Mouse (Mus musculus) liver, embryonic 14.5 days (tissue): ENCODE measurements at regions not wholly inside any gene's neighbourhood (a gene's known extent, or its start where the extent isn't known, plus 50 kb on each side); places are given as distances from the start of the nearest gene placed in this dataset.

Source experiments
- ATAC-seq: fragments of 200-750 bp; cut with Nextera tagmentation; 2 replicates; pipeline ENCODE4 v1.8.0; 2017; ENCODE audit warnings: moderate number of reproducible peaks, mild to moderate bottlenecking, moderate library complexity; ENCODE audit not compliant: insufficient read depth
- DNase-seq, 3 experiments: peaks; one replicate each; pipeline ENCODE4 v3.0.0-alpha.2; 2012 to 2013; ENCODE audit warnings: low read depth in 3 of 3, low spot score in 3 of 3
- H3K27ac ChIP-seq: fragments of 300-500 bp; sonication (generic); 2 replicates; pipeline ENCODE4 v1.5.1; 2014; ENCODE audit warnings: moderate library complexity, mild to moderate bottlenecking, control low read depth, inconsistent platforms
- H3K27me3 ChIP-seq: fragments of 300-500 bp; sonication (generic); 2 replicates; pipeline ENCODE4 v1.6.1; 2014; ENCODE audit warnings: mild to moderate bottlenecking, low read length, moderate library complexity; ENCODE audit not compliant: control insufficient read depth, insufficient read depth
- H3K36me3 ChIP-seq: fragments of 300-500 bp; sonication (generic); replicated peaks from 2 replicates; pipeline ENCODE4 v1.6.1; 2014; ENCODE audit warnings: low read depth; ENCODE audit not compliant: control insufficient read depth, insufficient read depth
- H3K4me1 ChIP-seq, 2 experiments: fragments of 200-500 bp in 1 of 2; fragments of 300-500 bp in 1 of 2; sonication (generic) in 1 of 2; replicated peaks; 2 replicates each; pipeline ENCODE4 v1.6.1; 2012 to 2014; ENCODE audit warnings: antibody characterized with exemption in 1 of 2, inconsistent platforms in 1 of 2, low read length in 1 of 2; ENCODE audit not compliant: control insufficient read depth in 2 of 2, insufficient read depth in 2 of 2
- H3K4me2 ChIP-seq: fragments of 300-500 bp; sonication (generic); 2 replicates; pipeline ENCODE4 v1.6.1; 2014; ENCODE audit warnings: low read depth, mild to moderate bottlenecking, control low read depth, moderate library complexity
- H3K4me3 ChIP-seq, 2 experiments: fragments of 200-500 bp in 1 of 2; fragments of 300-500 bp in 1 of 2; sonication (generic) in 1 of 2; 2 replicates each; pipeline ENCODE4 v1.5.1; 2012 to 2014; ENCODE audit warnings: low read depth in 2 of 2, low read length in 2 of 2, mild to moderate bottlenecking in 2 of 2, control low read depth in 1 of 2, inconsistent platforms in 1 of 2, moderate library complexity in 1 of 2; ENCODE audit not compliant: insufficient read depth in 1 of 2
- H3K9ac ChIP-seq: fragments of 300-500 bp; sonication (generic); replicated peaks from 2 replicates; pipeline ENCODE4 v1.6.1; 2014; ENCODE audit warnings: mild to moderate bottlenecking, control low read depth, moderate library complexity
- H3K9me3 ChIP-seq: fragments of 300-500 bp; sonication (generic); 2 replicates; pipeline ENCODE4 v1.6.1; 2016; ENCODE audit warnings: low read length, mixed read lengths; ENCODE audit not compliant: control insufficient read depth
- CTCF ChIP-seq: IDR thresholded peaks from 2 replicates; pipeline ENCODE4 v1.5.1; 2016; ENCODE audit warnings: antibody characterized with exemption, low read depth, control low read depth
- EP300 ChIP-seq: IDR thresholded peaks from 2 replicates; pipeline ENCODE4 v1.6.1; 2016; ENCODE audit warnings: antibody characterized with exemption, low read depth
- WGBS: fragments of 180-500 bp; shearing (Covaris S2); extraction: QIAGEN DNeasy Blood & Tissue Kit; methylation state at CpG from one replicate; pipeline ENCODE4 v1.1.7; 2014; ENCODE audit not compliant: insufficient replicate concordance; 5-methylcytosine and 5-hydroxymethylcytosine counted together

GRCm38 (mm10) chr2:108584799-108585198 lies 695.7 kb upstream of the Kif18a start:
- no peak for TF ChIP-seq CTCF
- no peak for TF ChIP-seq EP300
- Histone ChIP-seq H3K4me1 (no peaks in the 10 kb centered on the region), H3K4me2 (no peak overlapping the region), H3K9me3 (no peaks in the 10 kb centered on the region), H3K4me3 (no peak overlapping the region), H3K27me3 (no peaks in the 10 kb centered on the region), H3K36me3 (no peaks in the 10 kb centered on the region), H3K9ac (no peak overlapping the region), H3K27ac (no peak overlapping the region)
- no peak for ATAC-seq
- no peak for DNase-seq

GRCm38 (mm10) chr2:108593555-108593954 lies 687.0 kb upstream of the Kif18a start:
- H3K27ac ChIP-seq: no peak overlapping the region
- no peaks in the 10 kb centered on the region for H3K36me3 ChIP-seq
- DNase-seq (no peak), ATAC-seq (no peak)
- no peaks in the 10 kb centered on the region for H3K9me3 ChIP-seq
- H3K9ac ChIP-seq: no peak overlapping the region
- TF ChIP-seq CTCF: no peak
- no peak for TF ChIP-seq EP300
- no peaks in the 10 kb centered on the region for H3K4me1 ChIP-seq
- H3K27me3 ChIP-seq: no peaks in the 10 kb centered on the region
- no peak overlapping the region for H3K4me3 ChIP-seq
- WGBS: 40% methylated on average over 3 of the region's 3 CpGs
- no peak overlapping the region for H3K4me2 ChIP-seq

GRCm38 (mm10) chr2:108600346-108600745 lies 680.2 kb upstream of the Kif18a start:
- no peak for DNase-seq
- H3K4me3 ChIP-seq: no peak overlapping the region
- H3K27ac ChIP-seq: no peak overlapping the region
- no peaks in the 10 kb centered on the region for H3K36me3 ChIP-seq
- H3K9ac ChIP-seq: no peak overlapping the region
- H3K4me1 ChIP-seq: no peaks in the 10 kb centered on the region
- TF ChIP-seq EP300 (no peak), CTCF (no peak)
- ATAC-seq: no peak
- no peaks in the 10 kb centered on the region for H3K27me3 ChIP-seq
- H3K9me3 ChIP-seq: no peaks in the 10 kb centered on the region
- H3K4me2 ChIP-seq: no peak overlapping the region
- WGBS: 35% methylated on average over 1 of the region's 1 CpGs

GRCm38 (mm10) chr2:108619580-108619979 lies 661.0 kb upstream of the Kif18a start:
- TF ChIP-seq EP300 (no peak), CTCF (no peak)
- DNase-seq: no peak

GRCm38 (mm10) chr2:108622367-108623162 lies 658.0 kb upstream of the Kif18a start:
- Histone ChIP-seq H3K27me3 (no peaks in the 10 kb centered on the region), H3K9ac (no peak overlapping the region), H3K36me3 (no peaks in the 10 kb centered on the region), H3K9me3 (no peaks in the 10 kb centered on the region), H3K4me3 (no peak overlapping the region), H3K27ac (no peak overlapping the region), H3K4me2 (no peak overlapping the region), H3K4me1 (no peaks in the 10 kb centered on the region)
- DNase-seq (no peak), ATAC-seq (no peak)
- 50% methylated on average over 4 of the region's 4 CpGs for WGBS
- TF ChIP-seq EP300 (no peak), CTCF (no peak)

More at GRCm38 (mm10) chr2:108619580-108619979, 661.0 kb upstream of the Kif18a start:
- no peak overlapping the region for H3K9ac ChIP-seq
- no peak overlapping the region for H3K4me3 ChIP-seq
- H3K36me3 ChIP-seq: no peaks in the 10 kb centered on the region
- H3K4me1 ChIP-seq: no peaks in the 10 kb centered on the region
- no peak overlapping the region for H3K4me2 ChIP-seq
- no peaks in the 10 kb centered on the region for H3K27me3 ChIP-seq
- ATAC-seq: no peak
- no peaks in the 10 kb centered on the region for H3K9me3 ChIP-seq
- H3K27ac ChIP-seq: no peak overlapping the region
